Mouse (Mus musculus) kidney, embryonic 14.5 days (tissue): ENCODE measurements around the gene Sim1. TPM values are rescaled to one million over a fixed set of nuclear protein-coding genes. Genes with fewer than 3 reads are reported as not detected.

ENCODE experiments used
- ATAC-seq: fragments of 200-750 bp; cut with Nextera tagmentation; 2 replicates; pipeline ENCODE4 v1.8.0; 2017; ENCODE audit warnings: moderate number of reproducible peaks, mild to moderate bottlenecking, moderate TSS enrichment, moderate library complexity; ENCODE audit not compliant: low FRiP score, low TSS enrichment
- H3K27ac ChIP-seq: fragments of 300-500 bp; sonication (generic); 2 replicates; pipeline ENCODE4 v1.5.1; 2014; ENCODE audit warnings: low read depth, mild to moderate bottlenecking, low read length, moderate library complexity, mixed read lengths
- H3K27me3 ChIP-seq: fragments of 300-500 bp; sonication (generic); 2 replicates; pipeline ENCODE4 v1.6.1; 2014; ENCODE audit warnings: mild to moderate bottlenecking, low read length; ENCODE audit not compliant: control insufficient read depth, insufficient read depth
- H3K36me3 ChIP-seq: fragments of 300-500 bp; sonication (generic); 2 replicates; pipeline ENCODE4 v1.6.1; 2014; ENCODE audit warnings: low read length, mixed read lengths; ENCODE audit not compliant: control insufficient read depth, insufficient read depth
- H3K4me1 ChIP-seq: fragments of 300-500 bp; sonication (generic); 2 replicates; pipeline ENCODE4 v1.6.1; 2014; ENCODE audit warnings: low read length, mixed read lengths; ENCODE audit not compliant: control insufficient read depth, insufficient read depth
- H3K4me2 ChIP-seq: fragments of 300-500 bp; sonication (generic); replicated peaks from 2 replicates; pipeline ENCODE4 v1.6.1; 2014; ENCODE audit warnings: low read depth, mild to moderate bottlenecking, low read length
- H3K4me3 ChIP-seq: fragments of 300-500 bp; sonication (generic); 2 replicates; pipeline ENCODE4 v1.5.1; 2014; ENCODE audit warnings: mild to moderate bottlenecking, low read length
- H3K9ac ChIP-seq: fragments of 300-500 bp; sonication (generic); 2 replicates; pipeline ENCODE4 v1.6.1; 2014; ENCODE audit warnings: low read depth, mild to moderate bottlenecking, low read length, moderate library complexity
- H3K9me3 ChIP-seq: fragments of 300-500 bp; sonication (generic); 2 replicates; pipeline ENCODE4 v1.6.1; 2016; ENCODE audit warnings: low read length; ENCODE audit not compliant: control insufficient read depth
- WGBS: fragments of 180-500 bp; shearing (Covaris S2); extraction: QIAGEN DNeasy Blood & Tissue Kit; methylation state at CpG from one replicate; pipeline ENCODE4 v1.1.7; 2014; 5-methylcytosine and 5-hydroxymethylcytosine counted together
- polyA plus RNA-seq: library from polyadenylated mRNA; unstranded; fragments of >200 nt; fragmentation: Nextera tagmentation; extraction: Ambion mirVana; gene quantifications from 2 replicates; pipeline ENCODE4 v1.2.1, GENCODE M21; 2014

Gene Sim1
- polyA plus RNA-seq, 1 experiment from 2014 or later: 17.1 TPM

- Histone ChIP-seq H3K9ac (no peak overlapping the region), H3K4me3 (peak overlapping the region; percentile 22), H3K4me2 (peak overlapping the region; percentile 27), H3K9me3 (no peaks in the 10 kb centered on the region), H3K27me3 (peaks cover 62% of the 10 kb centered on the region), H3K27ac (no peak overlapping the region), H3K4me1 (no peaks in the 10 kb centered on the region), H3K36me3 (peaks cover 2% of the 10 kb centered on the region; the same call in 1 of the 2 replicates)
- 0 out of 2 replicates have a peak, but pooled peaks have one; percentile 24 for ATAC-seq
- WGBS: 10% methylated on average over 16 of the region's 16 CpGs
These were observed 15.8 kb downstream of the Sim1 start for GRCm38 (mm10) chr10:50910400-50910799.

- H3K36me3 ChIP-seq: peaks cover 2% of the 10 kb centered on the region; the same call in 1 of the 2 replicates
- peak overlapping the region; percentile 22 for H3K4me3 ChIP-seq
- H3K27ac ChIP-seq: no peak overlapping the region
- H3K4me2 ChIP-seq: peak overlapping the region; percentile 27
- peak; percentile 80; the same call in 1 of the 2 replicates for ATAC-seq
- 14% methylated on average over 12 of the region's 12 CpGs for WGBS
- H3K9me3 ChIP-seq: no peaks in the 10 kb centered on the region
- H3K9ac ChIP-seq: no peak overlapping the region
- H3K27me3 ChIP-seq: peaks cover 57% of the 10 kb centered on the region
- H3K4me1 ChIP-seq: no peaks in the 10 kb centered on the region
These were observed 16.4 kb downstream of the Sim1 start for GRCm38 (mm10) chr10:50910861-50911410.

- H3K4me3 ChIP-seq: no peak overlapping the region
- H3K9me3 ChIP-seq: no peaks in the 10 kb centered on the region
- H3K27me3 ChIP-seq: peaks cover 10% of the 10 kb centered on the region; the same call in 1 of the 2 replicates
- H3K27ac ChIP-seq: no peak overlapping the region
- 46% methylated on average over 2 of the region's 2 CpGs for whole genome bisulfite sequencing
- H3K36me3 ChIP-seq: no peaks in the 10 kb centered on the region
- H3K9ac ChIP-seq: no peak overlapping the region
- no peak for ATAC-seq
- no peak overlapping the region for H3K4me2 ChIP-seq
- H3K4me1 ChIP-seq: no peaks in the 10 kb centered on the region
These were observed 21.1 kb downstream of the Sim1 start for GRCm38 (mm10) chr10:50915607-50916006.

- no peak for ATAC-seq
- no peak overlapping the region for H3K9ac ChIP-seq
These were observed 34.7 kb downstream of the Sim1 start for GRCm38 (mm10) chr10:50929281-50929680.

GRCm38 (mm10) chr10:50935673-50936072, 41.1 kb downstream of the Sim1 start:
- no peak overlapping the region for H3K27ac ChIP-seq
- no peak for ATAC-seq
- no peaks in the 10 kb centered on the region for H3K9me3 ChIP-seq
- no peak overlapping the region for H3K9ac ChIP-seq
- H3K4me2 ChIP-seq: no peak overlapping the region
- no peaks in the 10 kb centered on the region for H3K4me1 ChIP-seq
- H3K4me3 ChIP-seq: no peak overlapping the region
- no peaks in the 10 kb centered on the region for H3K36me3 ChIP-seq
- H3K27me3 ChIP-seq: no peaks in the 10 kb centered on the region

More at GRCm38 (mm10) chr10:50929281-50929680, 34.7 kb downstream of the Sim1 start:
- WGBS: 63% methylated on average over 5 of the region's 5 CpGs
- H3K27ac ChIP-seq: no peak overlapping the region
- no peaks in the 10 kb centered on the region for H3K9me3 ChIP-seq
- H3K4me1 ChIP-seq: no peaks in the 10 kb centered on the region
- no peak overlapping the region for H3K4me2 ChIP-seq
- no peak overlapping the region for H3K4me3 ChIP-seq
- no peaks in the 10 kb centered on the region for H3K36me3 ChIP-seq
- H3K27me3 ChIP-seq: no peaks in the 10 kb centered on the region

- 42% methylated on average over 1 of the region's 1 CpGs for WGBS
- no peak overlapping the region for H3K4me3 ChIP-seq
- no peak overlapping the region for H3K27ac ChIP-seq
- H3K27me3 ChIP-seq: no peaks in the 10 kb centered on the region
- H3K9ac ChIP-seq: no peak overlapping the region
- no peaks in the 10 kb centered on the region for H3K4me1 ChIP-seq
- no peaks in the 10 kb centered on the region for H3K9me3 ChIP-seq
- no peaks in the 10 kb centered on the region for H3K36me3 ChIP-seq
- no peak for ATAC-seq
- H3K4me2 ChIP-seq: no peak overlapping the region
These were observed 79.1 kb downstream of the Sim1 start for GRCm38 (mm10) chr10:50973625-50974024.

GRCm38 (mm10) chr10:50981849-50982248, 87.3 kb downstream of the Sim1 start:
- no peak for ATAC-seq

GRCm38 (mm10) chr10:50983620-50984019, 89.1 kb downstream of the Sim1 start:
- WGBS: 94% methylated on average over 4 of the region's 4 CpGs
- Histone ChIP-seq H3K4me2 (no peak overlapping the region), H3K36me3 (no peaks in the 10 kb centered on the region), H3K27ac (no peak overlapping the region), H3K9me3 (no peaks in the 10 kb centered on the region), H3K4me1 (no peaks in the 10 kb centered on the region), H3K27me3 (no peaks in the 10 kb centered on the region), H3K9ac (no peak overlapping the region), H3K4me3 (no peak overlapping the region)
- no peak for ATAC-seq

More at GRCm38 (mm10) chr10:50981849-50982248, 87.3 kb downstream of the Sim1 start:
- H3K4me2 ChIP-seq: no peak overlapping the region
- H3K36me3 ChIP-seq: no peaks in the 10 kb centered on the region
- 91% methylated on average over 3 of the region's 3 CpGs for WGBS
- no peak overlapping the region for H3K9ac ChIP-seq
- no peaks in the 10 kb centered on the region for H3K9me3 ChIP-seq
- H3K4me3 ChIP-seq: no peak overlapping the region
- no peaks in the 10 kb centered on the region for H3K27me3 ChIP-seq
- no peak overlapping the region for H3K27ac ChIP-seq
- H3K4me1 ChIP-seq: no peaks in the 10 kb centered on the region

- no peaks in the 10 kb centered on the region for H3K36me3 ChIP-seq
- no peak for ATAC-seq
- 67% methylated on average over 3 of the region's 3 CpGs for WGBS
- H3K9ac ChIP-seq: no peak overlapping the region
- H3K27ac ChIP-seq: no peak overlapping the region
- no peak overlapping the region for H3K4me3 ChIP-seq
- no peak overlapping the region for H3K4me2 ChIP-seq
- H3K27me3 ChIP-seq: no peaks in the 10 kb centered on the region
- no peaks in the 10 kb centered on the region for H3K4me1 ChIP-seq
- H3K9me3 ChIP-seq: no peaks in the 10 kb centered on the region
These were observed 113.2 kb downstream of the Sim1 start for GRCm38 (mm10) chr10:51007798-51008197.
